Mouse (Mus musculus): ENCODE results near the gene Oosp2. TPM values are rescaled to one million over a fixed set of nuclear protein-coding genes. Genes with fewer than 3 reads are reported as not detected.

Gene Oosp2
- polyA plus RNA-seq, 2 experiments = 0.17 to 0.77 TPM

DNA sequence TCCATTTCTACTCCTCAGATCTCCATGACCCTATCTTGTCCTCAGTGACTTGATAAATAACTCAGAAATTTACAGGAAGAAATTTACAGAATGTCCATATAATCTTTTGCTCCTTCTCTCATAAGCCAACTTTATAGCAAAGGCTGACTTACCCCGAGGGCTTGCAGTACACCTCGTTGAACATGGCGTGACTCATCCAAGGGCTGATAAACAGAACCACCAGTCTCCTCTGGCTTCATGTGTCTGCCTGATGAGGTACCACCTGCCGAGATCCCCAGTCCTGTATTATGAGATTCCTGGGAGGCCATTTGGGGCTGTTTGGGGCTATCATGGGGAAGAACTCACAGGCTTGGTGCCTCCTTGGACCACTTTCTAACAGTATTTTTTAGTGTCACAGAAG is 21.3 kb downstream of the Oosp2 start:
- no peak for DNase-seq (ENCODE audit: low read depth in 3 of 3, low spot score in 3 of 3)
- WGBS (ENCODE audit: insufficient replicate concordance) = 51% methylated on average over 4 of the region's 4 CpGs

DNA sequence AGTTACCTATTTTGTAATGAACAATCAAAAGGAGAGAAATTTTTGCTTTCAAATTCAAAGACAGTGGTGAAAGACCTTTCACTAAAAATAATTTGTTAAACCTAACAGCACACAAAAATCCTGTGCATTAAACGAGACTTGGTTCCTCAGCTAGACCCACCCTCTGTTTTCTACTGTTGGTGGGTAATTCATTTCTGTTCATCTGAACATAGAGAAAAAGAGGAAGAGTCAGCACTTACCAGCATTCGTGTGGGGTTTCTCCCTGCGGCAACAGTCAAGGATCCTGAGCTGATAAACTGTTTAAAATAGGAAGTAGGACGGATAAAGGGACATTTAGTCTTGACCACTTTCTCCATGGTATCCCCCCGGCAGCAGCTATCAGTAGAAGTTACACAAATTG is 24.8 kb downstream of the Oosp2 start:
- DNase-seq (ENCODE audit: low read depth in 3 of 3, low spot score in 3 of 3) = no peak
- ATAC-seq (ENCODE audit: insufficient read depth) = no peak
- no peak for TF ChIP-seq EP300 (IDR thresholded peaks at IDR 0.05; ENCODE audit: low read depth)
- TF ChIP-seq CTCF (IDR thresholded peaks at IDR 0.05; ENCODE audit: low read depth) = no peak
- Histone ChIP-seq H3K27ac (no peak overlapping the region), H3K36me3 (replicated peaks; ENCODE audit: control insufficient read depth, insufficient read depth, low read depth) (no peaks in the 10 kb centered on the region), H3K9ac (replicated peaks) (no peak overlapping the region), H3K27me3 (ENCODE audit: control insufficient read depth, insufficient read depth, low read length) (no peaks in the 10 kb centered on the region), H3K4me2 (ENCODE audit: low read depth) (no peak overlapping the region), H3K4me1 (replicated peaks; ENCODE audit: control insufficient read depth in 2 of 2, insufficient read depth in 2 of 2, low read length in 1 of 2) (no peaks in the 10 kb centered on the region), H3K9me3 (ENCODE audit: control insufficient read depth, low read length) (no peaks in the 10 kb centered on the region), H3K4me3 (ENCODE audit: insufficient read depth in 1 of 2, low read depth in 2 of 2, low read length in 2 of 2) (no peak overlapping the region)
- 13% methylated on average over 5 of the region's 5 CpGs for WGBS (ENCODE audit: insufficient replicate concordance)

More for the DNA sequence above, 21.3 kb downstream of the Oosp2 start:
- Histone ChIP-seq H3K4me1 (replicated peaks; ENCODE audit: control insufficient read depth in 2 of 2, insufficient read depth in 2 of 2, low read length in 1 of 2) (no peaks in the 10 kb centered on the region), H3K27ac (no peak overlapping the region), H3K36me3 (replicated peaks; ENCODE audit: control insufficient read depth, insufficient read depth, low read depth) (no peaks in the 10 kb centered on the region), H3K4me2 (ENCODE audit: low read depth) (no peak overlapping the region), H3K4me3 (ENCODE audit: insufficient read depth in 1 of 2, low read depth in 2 of 2, low read length in 2 of 2) (no peak overlapping the region), H3K9me3 (ENCODE audit: control insufficient read depth, low read length) (no peaks in the 10 kb centered on the region), H3K27me3 (ENCODE audit: control insufficient read depth, insufficient read depth, low read length) (no peaks in the 10 kb centered on the region), H3K9ac (replicated peaks) (no peak overlapping the region)
- ATAC-seq (ENCODE audit: insufficient read depth) = no peak
- TF ChIP-seq EP300 (IDR thresholded peaks at IDR 0.05; ENCODE audit: low read depth) (no peak), CTCF (IDR thresholded peaks at IDR 0.05; ENCODE audit: low read depth) (no peak)

DNA sequence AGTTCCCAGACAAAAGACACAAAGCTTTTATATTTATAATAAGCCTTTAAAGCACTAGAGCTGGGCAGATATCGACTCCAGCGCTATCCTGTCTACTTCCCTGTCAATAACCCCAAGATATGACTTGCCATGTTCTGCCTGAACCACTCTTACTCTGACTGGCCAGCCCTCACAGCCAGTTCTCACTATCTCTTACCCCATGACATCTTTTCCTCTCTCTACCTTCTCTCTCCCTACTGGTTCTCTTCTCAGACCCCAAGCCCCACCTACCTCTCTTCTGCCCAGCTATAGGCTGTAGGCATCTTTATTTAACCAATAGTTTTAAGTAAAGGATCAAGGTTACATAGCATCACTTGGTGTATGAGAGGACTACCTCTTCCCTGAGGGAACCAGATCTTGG is 26.0 kb downstream of the Oosp2 start:
- Histone ChIP-seq H3K27ac (no peak overlapping the region), H3K27me3 (ENCODE audit: control insufficient read depth, insufficient read depth, low read length) (no peaks in the 10 kb centered on the region), H3K4me3 (ENCODE audit: insufficient read depth in 1 of 2, low read depth in 2 of 2, low read length in 2 of 2) (no peak overlapping the region), H3K9me3 (ENCODE audit: control insufficient read depth, low read length) (no peaks in the 10 kb centered on the region), H3K4me1 (replicated peaks; ENCODE audit: control insufficient read depth in 2 of 2, insufficient read depth in 2 of 2, low read length in 1 of 2) (no peaks in the 10 kb centered on the region), H3K4me2 (ENCODE audit: low read depth) (no peak overlapping the region), H3K36me3 (replicated peaks; ENCODE audit: control insufficient read depth, insufficient read depth, low read depth) (no peaks in the 10 kb centered on the region), H3K9ac (replicated peaks) (no peak overlapping the region)
- no peak for TF ChIP-seq CTCF (IDR thresholded peaks at IDR 0.05; ENCODE audit: low read depth)
- no peak for TF ChIP-seq EP300 (IDR thresholded peaks at IDR 0.05; ENCODE audit: low read depth)
- 55% methylated on average over 2 of the region's 2 CpGs for WGBS (ENCODE audit: insufficient replicate concordance)
- no peak for ATAC-seq (ENCODE audit: insufficient read depth)
- DNase-seq (ENCODE audit: low read depth in 3 of 3, low spot score in 3 of 3) = no peak

DNA sequence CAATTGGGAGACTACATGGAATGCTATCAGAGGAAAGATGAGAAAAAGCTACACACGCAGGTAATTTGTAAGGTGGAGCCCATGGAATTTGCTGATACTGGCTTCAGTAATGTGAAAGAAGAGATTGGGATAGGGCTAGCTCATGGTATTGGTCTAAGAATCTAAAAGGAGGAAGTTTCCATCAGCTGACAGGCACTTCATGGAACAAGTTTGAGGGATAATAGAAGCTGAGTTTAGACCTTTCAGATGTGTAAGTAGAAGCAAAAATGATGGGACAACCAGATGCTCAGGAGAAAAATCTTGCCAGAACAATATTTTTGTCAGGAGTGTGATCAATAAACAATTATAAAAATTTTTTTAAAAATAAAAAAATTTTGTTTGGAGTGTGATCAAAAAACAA is 26.6 kb downstream of the Oosp2 start:
- no peak overlapping the region for H3K27ac ChIP-seq
- no peak overlapping the region for H3K4me2 ChIP-seq (ENCODE audit: low read depth)
- no peak overlapping the region for H3K4me3 ChIP-seq (ENCODE audit: insufficient read depth in 1 of 2, low read depth in 2 of 2, low read length in 2 of 2)
- no peak overlapping the region for H3K9ac ChIP-seq (replicated peaks)
- no peak for ATAC-seq (ENCODE audit: insufficient read depth)
- H3K36me3 ChIP-seq (replicated peaks; ENCODE audit: control insufficient read depth, insufficient read depth, low read depth) = no peaks in the 10 kb centered on the region
- no peaks in the 10 kb centered on the region for H3K9me3 ChIP-seq (ENCODE audit: control insufficient read depth, low read length)
- no peak for DNase-seq (ENCODE audit: low read depth in 3 of 3, low spot score in 3 of 3)
- H3K27me3 ChIP-seq (ENCODE audit: control insufficient read depth, insufficient read depth, low read length) = no peaks in the 10 kb centered on the region
- 50% methylated on average over 1 of the region's 1 CpGs for WGBS (ENCODE audit: insufficient replicate concordance)
- H3K4me1 ChIP-seq (replicated peaks; ENCODE audit: control insufficient read depth in 2 of 2, insufficient read depth in 2 of 2, low read length in 1 of 2) = no peaks in the 10 kb centered on the region
- TF ChIP-seq CTCF (IDR thresholded peaks at IDR 0.05; ENCODE audit: low read depth) (no peak), EP300 (IDR thresholded peaks at IDR 0.05; ENCODE audit: low read depth) (no peak)

DNA sequence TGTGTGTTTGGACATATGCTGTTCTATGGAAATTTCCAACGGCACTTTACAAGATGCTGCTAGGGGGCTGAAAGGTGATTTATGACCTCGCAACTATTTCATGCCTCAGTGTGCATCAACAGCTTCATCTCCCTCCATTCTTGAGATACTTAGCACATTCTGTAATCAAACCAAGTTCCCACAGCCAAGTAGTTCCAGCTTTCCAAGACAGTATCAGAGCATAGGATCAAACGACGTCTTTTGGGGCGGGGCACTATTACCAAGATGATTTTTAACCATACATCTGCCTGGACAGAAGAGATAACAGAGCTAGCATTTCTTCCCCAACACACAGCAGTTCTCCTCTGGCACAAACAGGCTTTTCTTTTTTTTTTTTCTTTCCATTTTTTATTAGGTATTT is 35.1 kb downstream of the Oosp2 start:
- Histone ChIP-seq H3K9me3 (ENCODE audit: control insufficient read depth, low read length) (no peaks in the 10 kb centered on the region), H3K36me3 (replicated peaks; ENCODE audit: control insufficient read depth, insufficient read depth, low read depth) (no peaks in the 10 kb centered on the region), H3K27me3 (ENCODE audit: control insufficient read depth, insufficient read depth, low read length) (no peaks in the 10 kb centered on the region), H3K4me1 (replicated peaks; ENCODE audit: control insufficient read depth in 2 of 2, insufficient read depth in 2 of 2, low read length in 1 of 2) (peaks cover 7 to 8% of the 10 kb centered on the region in 2 experiments; a peak in 2 of 4 replicates), H3K9ac (replicated peaks) (no peak overlapping the region), H3K4me2 (ENCODE audit: low read depth) (peak overlapping the region; percentile 13; the same call in 1 of the 2 replicates), H3K27ac (no peak overlapping the region), H3K4me3 (ENCODE audit: insufficient read depth in 1 of 2, low read depth in 2 of 2, low read length in 2 of 2) (no peak overlapping the region)
- ATAC-seq (ENCODE audit: insufficient read depth) (peak; percentile 89), DNase-seq (ENCODE audit: low read depth in 3 of 3, low spot score in 3 of 3) (peak; percentile 36 to 45 (median 38))
- 23% methylated on average over 5 of the region's 5 CpGs for WGBS (ENCODE audit: insufficient replicate concordance)
- TF ChIP-seq CTCF (IDR thresholded peaks at IDR 0.05; ENCODE audit: low read depth) = no peak
- peak; percentile 77 for TF ChIP-seq EP300 (IDR thresholded peaks at IDR 0.05; ENCODE audit: low read depth)

Data from liver, embryonic 14.5 days (tissue).